Mouse (Mus musculus): ENCODE measurements around the gene Prss57. TPM values are rescaled to one million over a fixed set of nuclear protein-coding genes. Genes with fewer than 3 reads are reported as not detected.
A peak's percentile ranks its signal among the peaks of the same experiment; 100 is the strongest.

The Prss57 gene
- polyA plus RNA-seq, 1 experiment = 23.4 TPM

- Histone ChIP-seq H3K4me3 (ENCODE audit: control insufficient read depth, insufficient read depth, low read length) (no peak overlapping the region), H3K4me1 (replicated peaks; ENCODE audit: control insufficient read depth, insufficient read depth, low read length) (peaks cover 5% of the 10 kb centered on the region; the same call in 1 of the 2 replicates), H3K27me3 (ENCODE audit: control insufficient read depth, insufficient read depth, low read length) (no peaks in the 10 kb centered on the region), H3K36me3 (ENCODE audit: control insufficient read depth, insufficient read depth, low read length) (peaks cover 5% of the 10 kb centered on the region), H3K27ac (ENCODE audit: control insufficient read depth, insufficient read depth, low read length) (no peak overlapping the region)
- DNase-seq = no peak
- TF ChIP-seq CTCF (IDR thresholded peaks at IDR 0.05; ENCODE audit: borderline replicate concordance, control insufficient read depth, extremely low read depth, insufficient read depth, low read length, poor library complexity) = no peak
- no peak for TF ChIP-seq POLR2A (IDR thresholded peaks at IDR 0.05; ENCODE audit: control insufficient read depth, extremely low read depth, insufficient read depth, low read length, poor library complexity)
- WGBS = 93% methylated on average over 5 of the region's 5 CpGs
These were observed 23.6 kb upstream of the Prss57 start for GRCm38 (mm10) chr10:79814271-79814842.

GRCm38 (mm10) chr10:79811736-79812637 lies 21.2 kb upstream of the Prss57 start:
- H3K36me3 ChIP-seq (ENCODE audit: control insufficient read depth, insufficient read depth, low read length) = 0 out of 2 replicates have a peak, but pooled peaks cover 3% of the 10 kb centered on the region
- WGBS = 48% methylated on average over 15 of the region's 15 CpGs

GRCm38 (mm10) chr10:79808728-79809127 lies 18.0 kb upstream of the Prss57 start:
- TF ChIP-seq POLR2A (IDR thresholded peaks at IDR 0.05; ENCODE audit: control insufficient read depth, extremely low read depth, insufficient read depth, low read length, poor library complexity) (no peak), CTCF (IDR thresholded peaks at IDR 0.05; ENCODE audit: borderline replicate concordance, control insufficient read depth, extremely low read depth, insufficient read depth, low read length, poor library complexity) (no peak)
- H3K27ac ChIP-seq (ENCODE audit: control insufficient read depth, insufficient read depth, low read length) = no peak overlapping the region
- WGBS = 98% methylated on average over 11 of the region's 11 CpGs
- no peaks in the 10 kb centered on the region for H3K4me1 ChIP-seq (replicated peaks; ENCODE audit: control insufficient read depth, insufficient read depth, low read length)
- H3K27me3 ChIP-seq (ENCODE audit: control insufficient read depth, insufficient read depth, low read length) = no peaks in the 10 kb centered on the region
- 0 out of 2 replicates have a peak, but pooled peaks cover 3% of the 10 kb centered on the region for H3K36me3 ChIP-seq (ENCODE audit: control insufficient read depth, insufficient read depth, low read length)
- DNase-seq = no peak
- no peak overlapping the region for H3K4me3 ChIP-seq (ENCODE audit: control insufficient read depth, insufficient read depth, low read length)

More at GRCm38 (mm10) chr10:79811736-79812637, 21.2 kb upstream of the Prss57 start:
- no peaks in the 10 kb centered on the region for H3K27me3 ChIP-seq (ENCODE audit: control insufficient read depth, insufficient read depth, low read length)
- TF ChIP-seq CTCF (IDR thresholded peaks at IDR 0.05; ENCODE audit: borderline replicate concordance, control insufficient read depth, extremely low read depth, insufficient read depth, low read length, poor library complexity) = peak; percentile 86
- no peak for TF ChIP-seq POLR2A (IDR thresholded peaks at IDR 0.05; ENCODE audit: control insufficient read depth, extremely low read depth, insufficient read depth, low read length, poor library complexity)
- no peak overlapping the region for H3K4me3 ChIP-seq (ENCODE audit: control insufficient read depth, insufficient read depth, low read length)
- peaks cover 5% of the 10 kb centered on the region; the same call in 1 of the 2 replicates for H3K4me1 ChIP-seq (replicated peaks; ENCODE audit: control insufficient read depth, insufficient read depth, low read length)
- peak; percentile 92 for DNase-seq
- no peak overlapping the region for H3K27ac ChIP-seq (ENCODE audit: control insufficient read depth, insufficient read depth, low read length)

GRCm38 (mm10) chr10:79807826-79808225 lies 17.1 kb upstream of the Prss57 start:
- TF ChIP-seq CTCF (IDR thresholded peaks at IDR 0.05; ENCODE audit: borderline replicate concordance, control insufficient read depth, extremely low read depth, insufficient read depth, low read length, poor library complexity) (no peak), POLR2A (IDR thresholded peaks at IDR 0.05; ENCODE audit: control insufficient read depth, extremely low read depth, insufficient read depth, low read length, poor library complexity) (no peak)
- no peak overlapping the region for H3K27ac ChIP-seq (ENCODE audit: control insufficient read depth, insufficient read depth, low read length)
- H3K4me1 ChIP-seq (replicated peaks; ENCODE audit: control insufficient read depth, insufficient read depth, low read length) = no peaks in the 10 kb centered on the region
- H3K36me3 ChIP-seq (ENCODE audit: control insufficient read depth, insufficient read depth, low read length) = 0 out of 2 replicates have a peak, but pooled peaks cover 3% of the 10 kb centered on the region
- H3K27me3 ChIP-seq (ENCODE audit: control insufficient read depth, insufficient read depth, low read length) = no peaks in the 10 kb centered on the region
- 87% methylated on average over 11 of the region's 11 CpGs for WGBS
- DNase-seq = no peak
- no peak overlapping the region for H3K4me3 ChIP-seq (ENCODE audit: control insufficient read depth, insufficient read depth, low read length)

GRCm38 (mm10) chr10:79806972-79807371 lies 16.2 kb upstream of the Prss57 start:
- Histone ChIP-seq H3K36me3 (ENCODE audit: control insufficient read depth, insufficient read depth, low read length) (0 out of 2 replicates have a peak, but pooled peaks cover 3% of the 10 kb centered on the region), H3K4me3 (ENCODE audit: control insufficient read depth, insufficient read depth, low read length) (no peak overlapping the region), H3K27me3 (ENCODE audit: control insufficient read depth, insufficient read depth, low read length) (no peaks in the 10 kb centered on the region), H3K4me1 (replicated peaks; ENCODE audit: control insufficient read depth, insufficient read depth, low read length) (0 out of 2 replicates have a peak, but pooled peaks cover 3% of the 10 kb centered on the region), H3K27ac (ENCODE audit: control insufficient read depth, insufficient read depth, low read length) (no peak overlapping the region)
- WGBS = 92% methylated on average over 10 of the region's 10 CpGs
- no peak for DNase-seq
- TF ChIP-seq POLR2A (IDR thresholded peaks at IDR 0.05; ENCODE audit: control insufficient read depth, extremely low read depth, insufficient read depth, low read length, poor library complexity) = no peak
- TF ChIP-seq CTCF (IDR thresholded peaks at IDR 0.05; ENCODE audit: borderline replicate concordance, control insufficient read depth, extremely low read depth, insufficient read depth, low read length, poor library complexity) = no peak

GRCm38 (mm10) chr10:79806331-79806730 lies 15.6 kb upstream of the Prss57 start:
- 96% methylated on average over 9 of the region's 9 CpGs for WGBS
- Histone ChIP-seq H3K27ac (ENCODE audit: control insufficient read depth, insufficient read depth, low read length) (no peak overlapping the region), H3K36me3 (ENCODE audit: control insufficient read depth, insufficient read depth, low read length) (0 out of 2 replicates have a peak, but pooled peaks cover 3% of the 10 kb centered on the region), H3K4me3 (ENCODE audit: control insufficient read depth, insufficient read depth, low read length) (no peak overlapping the region), H3K4me1 (replicated peaks; ENCODE audit: control insufficient read depth, insufficient read depth, low read length) (0 out of 2 replicates have a peak, but pooled peaks cover 3% of the 10 kb centered on the region), H3K27me3 (ENCODE audit: control insufficient read depth, insufficient read depth, low read length) (no peaks in the 10 kb centered on the region)
- no peak for TF ChIP-seq POLR2A (IDR thresholded peaks at IDR 0.05; ENCODE audit: control insufficient read depth, extremely low read depth, insufficient read depth, low read length, poor library complexity)
- TF ChIP-seq CTCF (IDR thresholded peaks at IDR 0.05; ENCODE audit: borderline replicate concordance, control insufficient read depth, extremely low read depth, insufficient read depth, low read length, poor library complexity) = no peak
- DNase-seq = no peak

Data from thymus, adult 2 months (tissue).